Mouse (Mus musculus) thymus, postnatal 36 days (tissue): ENCODE data around the gene Nrl.

Source experiments
- DNase-seq, 2 experiments: peaks; one replicate each; pipeline ENCODE4 v3.0.0; 2022; ENCODE audit warnings: mixed read lengths in 2 of 2

Gene Nrl

GRCm38 (mm10) chr14:55527940-55528339, 3.2 kb upstream of the Nrl start:
- peak in 1 of 2 experiments; percentile 21 for DNase-seq

- DNase-seq: no peak
These were observed 1.9 kb upstream of the Nrl start for GRCm38 (mm10) chr14:55526674-55527073.

- DNase-seq: no peak
These were observed 719 bp downstream of the Nrl start for GRCm38 (mm10) chr14:55524062-55524461.

DNA sequence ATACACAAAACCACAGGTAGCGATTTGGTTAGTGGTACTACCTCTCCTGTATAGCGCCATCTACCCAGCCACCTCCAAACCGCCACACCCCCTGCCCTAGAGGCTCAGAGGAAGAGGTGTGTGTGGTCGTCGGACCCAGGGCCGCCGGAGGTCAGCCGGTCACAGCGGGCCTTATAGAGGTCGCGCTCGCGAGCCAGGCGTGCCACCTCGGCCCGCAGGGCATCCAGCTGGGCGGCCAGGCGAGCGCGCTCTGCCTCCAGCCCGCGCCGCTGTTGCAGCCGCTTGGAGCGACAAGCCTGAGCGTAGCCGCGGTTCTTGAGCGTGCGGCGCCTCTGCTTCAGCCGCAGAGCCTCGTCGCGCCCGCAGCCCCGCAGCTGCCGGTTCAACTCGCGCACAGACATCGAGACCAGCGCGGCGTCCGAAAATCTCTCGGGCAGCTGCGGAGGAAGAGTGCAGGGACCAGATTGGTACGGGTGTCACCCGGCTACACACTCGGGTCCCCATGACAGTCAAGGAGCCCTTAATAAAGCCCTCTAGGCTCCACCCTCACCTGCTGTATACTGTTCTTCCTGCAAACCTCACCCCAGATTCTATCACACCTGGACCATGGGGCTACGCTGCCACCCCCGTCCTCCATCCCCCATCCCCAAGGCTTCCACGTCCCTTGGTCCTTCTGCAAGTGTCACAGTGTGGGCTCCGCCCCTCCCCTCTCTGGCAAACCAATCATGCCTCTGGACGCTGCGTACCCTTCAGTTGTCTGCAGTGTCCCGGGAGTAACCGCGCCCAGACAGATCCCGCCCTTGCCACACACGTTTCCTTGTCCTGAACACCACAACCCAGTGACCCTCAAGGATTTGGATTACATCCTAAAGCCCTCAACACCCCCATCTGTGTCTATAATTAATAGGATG, 4.1 kb downstream of the Nrl start:
- no peak for DNase-seq

DNA sequence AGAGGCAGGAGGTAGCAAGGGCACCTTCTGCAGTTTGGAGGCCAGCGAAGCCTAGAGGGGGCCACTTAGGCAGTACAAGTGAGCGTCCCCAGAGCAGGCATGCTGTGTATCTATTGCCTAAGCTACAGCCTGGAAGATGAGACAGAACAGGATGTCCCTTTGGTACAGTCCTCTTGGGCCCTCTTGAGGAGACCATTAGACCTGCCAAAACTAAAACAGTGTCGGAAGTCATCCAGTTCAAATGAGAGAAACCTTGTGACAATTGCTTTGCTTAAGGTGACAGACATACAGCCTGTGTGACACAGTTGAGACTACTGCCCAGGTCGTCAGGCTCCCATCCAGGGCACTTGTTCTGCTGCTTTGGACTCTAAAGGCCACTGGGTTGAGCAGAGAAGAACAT, 5.2 kb downstream of the Nrl start:
- DNase-seq: no peak

GRCm38 (mm10) chr14:55518897-55519296, 5.9 kb downstream of the Nrl start:
- DNase-seq: no peak

DNA sequence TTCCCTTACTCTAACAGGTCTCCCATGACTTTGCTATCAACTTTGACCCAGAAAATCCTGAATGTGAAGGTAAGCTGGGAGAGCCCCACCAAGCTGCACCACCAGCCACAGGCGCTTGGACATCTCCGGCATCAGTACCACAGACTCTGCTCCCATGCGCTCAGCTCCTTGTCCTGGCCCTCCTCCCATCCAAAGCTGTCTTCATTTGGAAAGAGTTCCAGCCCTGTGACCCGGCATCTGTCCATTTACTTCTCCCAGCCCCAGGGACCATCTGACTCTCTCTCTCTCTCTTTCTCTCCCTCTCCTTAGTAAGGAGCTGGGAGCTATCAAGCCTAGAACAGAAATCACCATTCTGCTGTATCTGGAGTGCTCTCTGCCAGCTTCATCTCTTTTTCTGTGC, 8.9 kb downstream of the Nrl start:
- DNase-seq: no peak

- no peak for DNase-seq
These were observed 10.9 kb downstream of the Nrl start for GRCm38 (mm10) chr14:55513927-55514326.

DNA sequence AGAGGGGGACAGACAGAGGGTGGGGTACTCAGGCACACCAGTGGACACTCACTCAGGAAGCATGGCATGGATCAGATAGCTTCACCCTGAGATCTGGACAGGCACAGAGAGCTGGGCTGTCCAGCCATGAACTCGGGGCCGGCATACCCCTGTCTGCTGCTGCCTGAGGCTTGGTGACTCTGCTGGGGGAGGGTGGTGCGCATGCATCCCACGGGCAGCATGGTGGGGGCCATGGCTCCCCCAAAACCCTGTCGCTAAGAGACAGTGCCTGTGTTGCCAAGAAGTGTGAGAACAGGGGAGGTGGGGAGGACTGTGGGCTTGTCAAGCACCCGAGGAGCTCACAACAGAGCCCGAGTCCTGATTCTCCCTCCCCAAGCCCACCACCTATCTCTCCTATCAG, 13.7 kb downstream of the Nrl start:
- DNase-seq: no peak

GRCm38 (mm10) chr14:55510125-55510731, 14.6 kb downstream of the Nrl start, which contains the start of gene Cpne6:
TSS of gene Cpne6 (plus strand) at chr14:55510445.
- no peak for DNase-seq

DNA sequence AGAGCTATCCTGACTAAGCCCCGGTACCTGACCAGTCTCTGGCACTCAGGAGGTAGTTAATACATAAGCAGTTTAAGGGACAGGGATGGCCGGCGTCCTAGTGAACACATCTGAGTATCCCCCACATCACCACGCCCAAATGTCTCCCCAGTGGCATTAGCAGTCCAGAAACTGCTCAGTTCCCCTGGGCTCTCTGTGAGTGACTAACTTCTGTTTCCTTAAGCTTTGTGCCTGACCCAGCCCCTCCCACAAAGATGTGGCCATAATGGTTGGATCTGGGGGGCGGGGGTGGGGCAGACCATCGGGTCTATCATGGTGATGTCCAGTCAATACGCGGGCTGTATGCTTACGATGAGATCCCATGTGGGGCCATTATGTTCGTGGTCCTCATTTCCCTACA, 15.2 kb downstream of the Nrl start:
- no peak for DNase-seq

DNA sequence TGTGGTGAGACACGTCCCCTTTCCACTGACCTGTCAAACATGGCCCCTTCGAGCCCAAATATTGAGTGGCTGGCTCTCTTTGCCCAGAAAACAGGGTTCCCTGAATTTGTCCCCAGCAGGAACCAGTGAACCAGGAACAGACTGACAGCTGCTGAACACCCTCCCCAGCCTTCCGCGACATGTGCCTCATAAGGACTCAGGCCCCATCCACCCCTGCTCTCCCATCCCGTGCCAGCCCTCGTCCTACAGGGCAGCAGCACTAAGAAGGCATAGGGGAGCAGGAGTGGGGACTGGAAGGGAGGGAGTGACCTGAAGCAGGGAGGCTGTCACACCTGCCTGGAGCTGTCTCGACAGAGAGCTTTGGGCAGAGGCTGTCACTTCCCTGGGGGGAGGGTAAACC, 17.0 kb downstream of the Nrl start:
- DNase-seq: no peak

DNA sequence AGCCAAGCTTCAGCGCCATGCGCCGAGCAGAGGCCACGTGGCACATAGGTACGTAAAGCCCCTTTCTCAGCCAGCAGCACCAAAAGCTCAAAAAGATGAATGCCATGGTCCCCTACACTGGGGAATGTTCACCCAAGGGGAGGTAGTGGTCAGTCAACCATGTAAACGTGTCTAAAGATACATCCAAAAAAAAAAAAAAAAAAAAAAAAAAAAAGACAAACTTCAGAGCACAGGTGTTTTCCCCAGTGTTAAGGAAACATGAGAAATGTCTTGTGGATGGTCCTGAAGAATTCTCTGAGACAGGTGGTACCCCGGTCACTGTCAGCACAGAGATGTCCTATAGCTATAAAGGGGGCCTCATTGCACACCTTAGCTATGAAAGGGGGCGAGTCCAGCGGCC, 19.2 kb downstream of the Nrl start:
- no peak for DNase-seq

DNA sequence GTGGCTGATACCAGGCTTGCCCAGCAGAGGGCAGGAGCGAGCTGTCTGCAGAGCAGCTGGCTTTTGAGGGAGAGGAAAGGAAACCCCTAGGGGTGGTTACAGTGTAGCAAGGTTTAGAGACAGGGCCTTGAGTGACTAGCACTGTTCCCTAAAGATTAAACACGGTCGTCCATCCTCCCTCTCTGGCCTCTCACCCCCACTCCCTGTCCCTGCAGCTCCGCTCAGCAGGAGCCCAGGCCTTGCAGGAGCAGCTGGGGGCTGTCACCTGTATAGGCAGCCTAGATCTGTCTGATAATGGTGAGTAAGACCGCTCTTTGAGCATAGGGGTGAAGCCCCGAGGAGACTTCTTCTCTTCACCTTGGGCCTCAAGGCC, 27.3 kb downstream of the Nrl start:
- peak; percentile 79 to 84 for DNase-seq

DNA sequence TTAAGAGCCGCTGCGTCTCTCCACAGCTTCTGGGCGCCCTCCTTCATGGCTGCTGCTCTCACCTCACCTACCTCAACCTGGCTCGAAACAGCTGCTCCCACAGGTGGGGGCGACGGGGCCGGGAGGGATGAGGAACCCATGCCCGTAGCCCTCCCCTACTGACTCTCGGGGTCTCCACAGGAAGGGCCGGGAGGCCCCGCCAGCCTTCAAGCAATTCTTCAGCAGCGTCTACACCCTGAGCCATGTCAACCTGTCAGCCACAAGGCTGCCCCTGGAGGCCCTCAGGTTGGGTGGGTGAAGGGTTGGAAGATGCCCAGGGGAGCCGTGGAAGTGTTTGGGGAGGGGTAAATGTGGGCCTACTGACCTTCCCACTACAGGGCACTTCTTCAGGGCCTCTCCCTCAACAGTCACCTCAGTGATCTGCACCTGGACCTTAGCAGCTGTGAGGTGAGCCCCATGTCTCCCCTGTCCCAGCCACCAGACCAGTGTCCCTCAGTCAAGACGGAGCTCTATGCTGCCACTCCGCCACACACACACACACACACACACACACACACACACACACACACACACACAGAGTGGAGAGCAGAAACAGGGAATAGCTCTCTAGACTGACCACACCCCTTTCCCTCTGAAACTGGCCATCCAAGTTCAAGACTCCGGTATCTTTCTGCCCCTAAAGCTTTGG, 27.9 kb downstream of the Nrl start:
- no peak for DNase-seq

GRCm38 (mm10) chr14:55495509-55496240, 29.1 kb downstream of the Nrl start:
- DNase-seq: no peak

- DNase-seq: no peak
These were observed 32.7 kb downstream of the Nrl start for GRCm38 (mm10) chr14:55492103-55492502.

DNA sequence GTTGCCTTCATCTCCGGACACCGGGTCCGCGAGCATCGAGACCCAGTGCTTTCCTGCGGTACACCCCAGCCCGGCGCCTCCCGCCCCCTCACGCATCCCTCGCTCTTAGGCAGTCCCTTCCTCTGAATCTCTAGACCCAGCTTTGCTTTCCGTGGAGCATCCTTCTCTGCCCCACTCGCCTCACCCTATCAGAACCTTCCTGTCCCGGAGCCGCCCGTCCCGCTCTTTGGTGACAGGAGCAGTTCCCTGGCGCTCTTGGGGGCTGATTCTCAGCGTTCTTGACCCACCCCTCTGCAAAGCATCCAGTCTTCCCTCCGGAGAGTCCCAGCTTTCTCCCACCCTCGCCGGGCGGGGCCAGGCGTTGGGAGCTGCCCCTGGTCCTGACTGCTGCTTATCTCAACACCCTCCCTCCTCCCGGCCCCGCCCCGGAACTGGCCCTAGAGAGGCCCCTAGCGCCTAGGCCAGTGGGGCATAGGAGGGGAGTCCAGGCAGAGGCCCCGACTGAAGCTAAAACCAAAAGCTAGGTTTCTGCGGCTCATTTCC, 33.4 kb downstream of the Nrl start:
- peak; percentile 24 to 43 for DNase-seq

DNA sequence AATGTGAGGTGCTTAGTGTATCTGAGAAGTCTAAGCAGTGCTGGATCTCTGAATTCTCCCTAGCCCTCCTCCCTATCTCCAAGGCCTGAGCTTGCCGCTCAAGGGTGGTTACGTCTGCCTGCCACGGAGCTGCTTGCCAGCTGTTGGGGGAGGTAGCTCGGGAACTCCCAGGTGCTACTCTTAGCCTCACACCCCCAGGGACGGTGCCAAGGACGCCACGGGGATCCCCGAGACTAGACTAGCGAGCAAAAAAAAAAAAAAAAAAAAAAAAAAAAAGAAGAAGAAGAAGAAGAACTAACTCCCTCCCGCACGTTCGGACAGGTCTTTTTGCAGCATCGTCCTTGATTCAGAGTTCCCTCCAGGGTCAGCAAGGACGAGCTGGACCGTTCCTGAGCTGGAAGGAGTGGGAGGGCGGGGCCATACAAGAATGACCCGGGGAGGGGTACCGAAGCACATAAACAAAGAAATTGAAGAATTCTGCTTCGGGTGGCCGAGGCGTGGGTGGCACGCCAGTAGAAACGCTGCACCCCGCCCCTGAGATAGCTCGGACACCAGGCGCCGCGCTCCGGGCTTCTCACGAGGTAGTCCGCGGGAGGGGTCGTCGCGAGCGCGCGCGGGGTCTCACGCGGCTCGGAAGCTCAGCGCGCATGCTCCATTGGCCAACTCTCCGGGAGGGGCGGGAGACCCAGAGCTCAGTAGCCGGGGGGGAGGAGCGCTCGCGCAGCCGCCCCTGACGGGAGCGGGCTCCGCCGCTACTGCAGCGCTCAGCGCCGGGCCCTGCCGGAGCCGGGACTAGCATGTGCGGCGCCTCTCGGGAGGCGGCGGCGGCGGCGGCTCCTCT, 34.2 kb downstream of the Nrl start, which contains the start of gene Carmil3:
Gene Carmil3 (plus strand): TSS at position 291 of the 841 bp plus-strand sequence.
- DNase-seq: peak; percentile 72 to 79

DNA sequence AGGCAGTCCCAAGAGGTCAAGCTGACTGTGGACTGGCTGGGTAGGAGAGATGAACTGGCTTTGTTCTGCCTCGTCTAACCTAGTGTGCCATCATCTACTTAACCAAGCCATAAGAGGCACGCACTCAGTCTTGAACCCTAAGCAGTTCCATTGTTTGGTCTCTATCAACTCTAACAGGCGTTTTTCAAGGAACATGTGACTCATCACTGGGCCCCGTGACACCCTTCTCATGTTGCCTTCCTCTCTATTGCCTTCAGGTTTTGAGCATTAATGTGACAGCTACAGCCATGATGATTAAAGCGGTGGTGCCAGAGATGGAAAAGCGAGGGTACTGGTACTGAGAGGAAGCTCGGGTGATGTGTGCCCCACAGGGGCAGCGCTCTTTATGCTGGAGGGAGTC, 37.9 kb downstream of the Nrl start:
- DNase-seq: no peak

GRCm38 (mm10) chr14:55484430-55485085, 40.2 kb downstream of the Nrl start:
- no peak for DNase-seq
